Mouse (Mus musculus) B cell, adult (primary cell): ENCODE measurements around the gene A430078G23Rik. TPM values are rescaled to one million over a fixed set of nuclear protein-coding genes. Genes with fewer than 3 reads are reported as not detected.

ENCODE experiments used
- total RNA-seq: library from RNA; stranded (reverse); gene quantifications from 4 replicates; pipeline ENCODE4 v1.2.4, GENCODE M21; 2023; ENCODE audit not compliant: inconsistent age

A430078G23Rik gene
- total RNA-seq, result 230 to 250 TPM (median 241 TPM) in 4 replicates

GRCm38 (mm10) chr8:3353189-3353810 lies at the start of gene A430078G23Rik:
TSS of gene A430078G23Rik (plus strand) at chr8:3353415.

DNA sequence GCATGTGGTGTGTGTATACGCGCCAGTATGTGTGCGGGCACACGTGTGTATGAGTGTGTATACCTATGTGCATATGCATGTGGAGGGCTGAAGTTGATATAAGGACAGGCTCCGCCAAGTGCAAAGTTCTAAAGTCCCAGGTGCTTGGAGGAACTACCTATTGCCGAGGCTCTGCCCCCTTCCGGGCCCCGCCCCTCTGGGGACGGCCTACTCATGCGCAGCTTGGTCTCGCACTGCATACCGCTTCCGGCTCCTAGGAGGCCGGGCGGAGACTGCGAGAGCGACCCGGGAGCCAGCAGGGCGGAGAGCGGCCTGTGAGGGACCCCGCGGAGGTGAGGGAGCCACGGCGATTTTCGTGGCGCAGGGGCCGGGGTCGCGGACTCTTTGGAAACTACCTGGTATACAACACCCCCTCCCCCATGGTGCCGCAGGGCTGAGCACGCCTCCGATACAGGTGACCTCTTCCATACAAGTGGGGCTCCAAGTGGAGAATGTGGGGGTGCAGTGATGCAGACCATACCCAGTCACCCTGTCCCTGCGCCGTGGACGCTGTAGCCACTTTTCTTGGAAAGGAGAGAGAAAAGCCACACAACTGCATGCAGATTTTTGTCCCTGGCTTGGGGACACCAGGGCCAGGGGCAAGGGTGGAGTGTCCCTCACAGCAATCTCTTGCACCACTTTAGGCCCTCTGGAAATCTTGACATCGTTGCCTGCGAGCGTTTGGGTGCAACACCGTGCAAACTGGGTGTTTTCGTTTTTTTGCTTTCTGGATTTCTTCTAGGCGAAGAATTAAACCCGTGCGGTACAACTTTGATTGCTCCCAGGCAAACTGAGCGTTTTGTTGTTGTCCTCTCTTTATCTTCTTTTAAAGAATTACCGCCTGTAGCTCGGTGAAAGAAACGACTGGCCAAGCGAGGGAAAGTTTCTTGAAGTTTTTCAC lies 39.8 kb downstream of the A430078G23Rik start, which contains the start of gene Arhgef18:
Gene Arhgef18, plus strand, starts transcription at position 236 of the 940 bp plus-strand sequence.

Other genes with a start within 250 kb of the A430078G23Rik start
- gene Insr, start 73.8 kb upstream of the A430078G23Rik start, total RNA-seq, result 39.0 to 47.8 TPM (median 43.2 TPM) in 4 replicates
- 226 to 260 TPM (median 253 TPM) in 4 replicates for gene Arhgef18, start 39.6 kb downstream of the A430078G23Rik start, total RNA-seq
- 0.80 to 1.7 TPM (median 1.4 TPM) in 4 replicates for gene Pex11g, start 114.3 kb downstream of the A430078G23Rik start, total RNA-seq
- 4.9 to 9.2 TPM (median 7.3 TPM) in 4 replicates for gene Tex45, start 117.4 kb downstream of the A430078G23Rik start, total RNA-seq
- 8.0 to 11.4 TPM (median 9.8 TPM) in 4 replicates for gene Zfp358, start 139.7 kb downstream of the A430078G23Rik start, total RNA-seq
- 89.1 to 114 TPM (median 104 TPM) in 4 replicates for gene Mcoln1, start 147.0 kb downstream of the A430078G23Rik start, total RNA-seq
- gene Pnpla6, start 162.0 kb downstream of the A430078G23Rik start, total RNA-seq, result 60.2 to 80.5 TPM (median 68.7 TPM) in 4 replicates
- not detected in 4 replicates for gene C330021F23Rik, start 214.6 kb downstream of the A430078G23Rik start, total RNA-seq
- gene Camsap3, start 233.9 kb downstream of the A430078G23Rik start, total RNA-seq, result 0.12 to 0.27 TPM (median 0.18 TPM) in 4 replicates